Mouse (Mus musculus): ENCODE results near the gene Cxcl2. TPM values are rescaled to one million over a fixed set of nuclear protein-coding genes. Genes with fewer than 3 reads are reported as not detected.

Cxcl2 gene
- 1.0 TPM for polyA plus RNA-seq (2014; fragmentation: Illumina TruSeq; extraction: RNeasy Lipid Tissue Mini Kit (QIAGEN cat#74804); ENCODE audit: low read depth, low replicate concordance)

DNA sequence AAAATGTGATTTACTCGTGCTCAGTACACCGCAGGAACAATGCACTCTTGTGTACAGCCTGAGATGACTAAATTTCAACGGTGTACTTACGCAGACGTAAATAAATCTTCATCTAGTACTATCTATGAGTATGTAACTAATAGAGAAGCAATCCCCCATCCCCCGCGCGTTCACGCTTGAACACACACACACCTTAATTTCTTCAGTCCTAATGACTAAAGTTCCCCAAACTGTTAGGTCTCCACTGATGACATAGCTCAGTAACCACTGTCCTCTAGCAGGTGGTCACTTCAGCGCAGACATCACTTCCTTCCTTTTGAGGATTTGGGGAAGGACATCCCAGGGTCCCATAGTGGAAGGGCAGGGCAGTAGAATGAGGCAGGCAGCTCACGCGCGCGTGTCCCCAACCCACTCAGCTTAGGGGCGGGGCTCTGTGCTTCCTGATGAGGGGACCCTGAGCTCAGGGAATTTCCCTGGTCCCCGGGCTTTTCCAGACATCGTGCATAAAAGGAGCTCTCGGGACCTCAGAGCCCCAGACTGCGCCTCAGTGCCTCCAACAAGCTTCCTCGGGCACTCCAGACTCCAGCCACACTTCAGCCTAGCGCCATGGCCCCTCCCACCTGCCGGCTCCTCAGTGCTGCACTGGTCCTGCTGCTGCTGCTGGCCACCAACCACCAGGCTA, at the start of gene Cxcl2:
Gene Cxcl2, plus strand, starts transcription at position 533 of the 682 bp plus-strand sequence.

GRCm38 (mm10) chr5:90890519-90891463, 12.9 kb upstream of the Cxcl2 start, which contains the start of gene Cxcl1:
Cxcl1 (plus strand) TSS chr5:90891241.

DNA sequence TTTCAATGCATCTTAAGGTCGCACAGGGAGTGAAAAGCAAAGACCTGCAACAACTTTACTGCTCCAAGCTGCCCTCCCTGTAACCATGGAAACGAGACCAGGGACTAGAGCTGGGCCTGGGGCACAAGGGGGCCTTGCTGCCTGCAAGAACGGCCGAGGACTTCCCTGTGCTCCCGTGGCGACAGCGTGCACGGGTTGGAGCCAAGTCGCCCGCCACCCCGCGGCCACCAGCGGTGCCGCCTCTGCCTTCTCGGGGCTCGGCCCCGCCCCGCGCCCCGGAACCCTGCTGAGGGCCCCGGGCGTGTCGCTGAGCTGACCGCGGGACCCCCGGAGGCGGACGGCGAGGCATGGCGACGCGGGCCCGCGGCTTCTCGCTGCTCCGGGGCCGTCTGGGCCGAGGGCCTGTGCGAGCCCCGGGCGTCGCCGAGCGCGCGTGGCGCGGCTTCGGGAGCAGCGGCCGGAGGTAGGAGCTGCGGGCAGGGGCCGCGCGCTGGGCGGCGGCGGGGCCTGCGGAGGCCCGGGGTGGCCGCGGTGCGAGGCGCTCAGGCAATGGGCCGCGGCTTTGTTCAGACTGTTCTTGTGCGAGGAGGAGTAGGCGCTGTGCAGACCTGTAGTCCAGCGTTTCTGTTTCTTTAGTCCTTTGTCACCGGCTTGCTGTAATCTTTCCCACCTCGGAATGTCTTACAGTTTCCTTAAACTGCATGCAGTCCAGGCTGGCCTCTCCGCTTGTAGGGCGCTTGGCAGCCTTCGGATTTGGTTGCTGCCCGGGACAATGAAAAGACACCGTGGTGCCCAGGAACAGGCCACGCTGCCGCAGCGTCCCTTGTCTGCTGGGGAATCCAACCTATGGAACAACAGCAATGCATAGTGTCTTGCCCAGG, 27.5 kb downstream of the Cxcl2 start, which contains the start of gene Mthfd2l:
Gene Mthfd2l, plus strand, starts transcription at position 147 of the 881 bp plus-strand sequence.

Other genes with a start within 250 kb of the Cxcl2 start
- 2.4 TPM for gene Cxcl5, start 144.5 kb upstream of the Cxcl2 start, polyA plus RNA-seq (2014; fragmentation: Illumina TruSeq; extraction: RNeasy Lipid Tissue Mini Kit (QIAGEN cat#74804); ENCODE audit: low read depth, low replicate concordance)
- 10.6 TPM for gene Ppbp, start 135.4 kb upstream of the Cxcl2 start, polyA plus RNA-seq (2014; fragmentation: Illumina TruSeq; extraction: RNeasy Lipid Tissue Mini Kit (QIAGEN cat#74804); ENCODE audit: low read depth, low replicate concordance)
- 35.1 TPM for gene Pf4, start 131.4 kb upstream of the Cxcl2 start, polyA plus RNA-seq (2014; fragmentation: Illumina TruSeq; extraction: RNeasy Lipid Tissue Mini Kit (QIAGEN cat#74804); ENCODE audit: low read depth, low replicate concordance)
- gene Cxcl3, start 117.8 kb upstream of the Cxcl2 start, polyA plus RNA-seq (2014; fragmentation: Illumina TruSeq; extraction: RNeasy Lipid Tissue Mini Kit (QIAGEN cat#74804); ENCODE audit: low read depth, low replicate concordance) = not detected
- 0.19 TPM for gene Cxcl15, start 109.3 kb upstream of the Cxcl2 start, polyA plus RNA-seq (2014; fragmentation: Illumina TruSeq; extraction: RNeasy Lipid Tissue Mini Kit (QIAGEN cat#74804); ENCODE audit: low read depth, low replicate concordance)
- 1.3 TPM for gene Cxcl1, start 12.6 kb upstream of the Cxcl2 start, polyA plus RNA-seq (2014; fragmentation: Illumina TruSeq; extraction: RNeasy Lipid Tissue Mini Kit (QIAGEN cat#74804); ENCODE audit: low read depth, low replicate concordance)
- 70.8 TPM for gene Mthfd2l, start 27.2 kb downstream of the Cxcl2 start, polyA plus RNA-seq (2014; fragmentation: Illumina TruSeq; extraction: RNeasy Lipid Tissue Mini Kit (QIAGEN cat#74804); ENCODE audit: low read depth, low replicate concordance)
- 0.25 TPM for gene Epgn, start 123.6 kb downstream of the Cxcl2 start, polyA plus RNA-seq (2014; fragmentation: Illumina TruSeq; extraction: RNeasy Lipid Tissue Mini Kit (QIAGEN cat#74804); ENCODE audit: low read depth, low replicate concordance)
- gene Ereg, start 170.8 kb downstream of the Cxcl2 start, polyA plus RNA-seq (2014; fragmentation: Illumina TruSeq; extraction: RNeasy Lipid Tissue Mini Kit (QIAGEN cat#74804); ENCODE audit: low read depth, low replicate concordance) = 12.9 TPM
- gene Areg, start 235.7 kb downstream of the Cxcl2 start, polyA plus RNA-seq (2014; fragmentation: Illumina TruSeq; extraction: RNeasy Lipid Tissue Mini Kit (QIAGEN cat#74804); ENCODE audit: low read depth, low replicate concordance) = 22.8 TPM